Mouse (Mus musculus) cerebellum, adult 2 months (tissue): ENCODE data around the gene Atxn7l3b.

ENCODE experiments used
- CTCF ChIP-seq: fragments of 200-500 bp; IDR thresholded peaks from 2 replicates; pipeline ENCODE4 v1.5.1; 2011; ENCODE audit warnings: low read depth, mild to moderate bottlenecking, control low read depth, low read length, moderate library complexity, borderline replicate concordance; ENCODE audit not compliant: insufficient read depth
- POLR2A ChIP-seq: fragments of 200-500 bp; IDR thresholded peaks from 2 replicates; pipeline ENCODE4 v1.6.1; 2011; ENCODE audit warnings: low read length, control low read depth, borderline replicate concordance; ENCODE audit not compliant: insufficient read depth

GRCm38 (mm10) chr10:112948453-112948852, 19.7 kb upstream of the Atxn7l3b start:
- TF ChIP-seq POLR2A (no peak), CTCF (no peak)
